Mouse (Mus musculus): ENCODE results near the gene Dync1li1.
"Not testable (repeated sequence)": the region's sequence is repeated elsewhere in the genome, so short reads cannot be mapped to it uniquely, and the experiment has no call there.

Gene Dync1li1

DNA sequence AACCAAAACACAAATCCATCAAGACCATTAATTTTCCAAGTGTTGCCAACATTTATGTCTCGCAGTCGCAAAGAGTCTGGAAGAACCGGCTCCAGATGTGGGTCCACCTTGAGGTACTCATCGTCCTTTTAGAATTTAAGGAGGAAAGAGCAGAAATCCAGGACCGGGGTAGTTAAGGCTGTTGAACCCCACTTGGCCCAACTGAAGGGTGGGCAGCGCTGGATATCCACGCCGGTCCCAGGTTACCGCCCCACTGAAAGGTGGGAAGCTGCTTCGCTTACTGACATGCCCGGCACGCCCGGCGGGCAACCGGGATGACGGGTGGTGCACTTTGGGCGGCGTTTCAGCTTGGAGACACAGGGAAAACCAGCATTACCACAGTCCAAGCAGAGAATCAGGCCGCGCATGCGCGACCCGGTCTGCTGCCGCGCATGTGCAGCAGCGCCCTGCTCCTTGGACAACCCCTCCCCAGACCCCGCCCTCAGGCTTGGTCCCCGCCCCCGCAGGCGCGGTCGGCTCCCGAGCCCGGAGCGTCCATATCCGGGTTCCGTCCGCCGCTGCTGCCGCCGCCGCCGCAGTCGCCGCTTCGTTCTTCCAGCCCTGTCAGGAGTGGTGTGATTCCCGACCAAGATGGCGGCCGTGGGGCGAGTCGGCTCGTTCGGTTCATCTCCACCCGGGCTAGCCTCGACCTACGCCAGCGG, at the start of gene Dync1li1:
Gene Dync1li1, plus strand, starts transcription at position 539 of the 701 bp plus-strand sequence.
- DNase-seq: peak; percentile 99

DNA sequence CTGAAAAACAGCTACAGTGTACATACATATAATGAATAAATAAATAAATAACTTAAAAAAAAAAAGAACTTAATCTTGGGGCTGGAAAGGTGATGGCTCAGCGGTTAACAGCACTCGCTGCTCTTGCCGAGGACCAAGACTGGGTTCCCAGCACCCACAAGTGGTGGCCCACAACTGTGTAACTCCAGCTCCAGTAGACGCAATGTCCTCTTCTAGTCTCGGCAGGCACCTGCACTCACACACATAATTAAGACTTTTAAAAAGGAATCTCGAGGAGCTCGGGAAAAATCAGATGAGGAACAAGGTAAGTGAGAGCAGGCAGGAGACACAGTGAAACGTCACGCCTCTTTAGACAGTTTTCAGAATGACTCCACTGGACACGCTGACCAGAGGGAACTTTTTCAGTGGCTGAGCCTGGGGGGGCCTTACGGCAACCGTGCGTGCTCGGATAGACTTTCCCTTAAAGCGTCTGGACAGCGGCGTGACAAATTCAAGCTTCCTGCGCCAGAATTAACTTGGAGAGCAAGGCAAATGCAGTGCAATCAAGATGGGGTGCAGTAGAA, 49.3 kb upstream of the Dync1li1 start:
- DNase-seq: no peak

DNA sequence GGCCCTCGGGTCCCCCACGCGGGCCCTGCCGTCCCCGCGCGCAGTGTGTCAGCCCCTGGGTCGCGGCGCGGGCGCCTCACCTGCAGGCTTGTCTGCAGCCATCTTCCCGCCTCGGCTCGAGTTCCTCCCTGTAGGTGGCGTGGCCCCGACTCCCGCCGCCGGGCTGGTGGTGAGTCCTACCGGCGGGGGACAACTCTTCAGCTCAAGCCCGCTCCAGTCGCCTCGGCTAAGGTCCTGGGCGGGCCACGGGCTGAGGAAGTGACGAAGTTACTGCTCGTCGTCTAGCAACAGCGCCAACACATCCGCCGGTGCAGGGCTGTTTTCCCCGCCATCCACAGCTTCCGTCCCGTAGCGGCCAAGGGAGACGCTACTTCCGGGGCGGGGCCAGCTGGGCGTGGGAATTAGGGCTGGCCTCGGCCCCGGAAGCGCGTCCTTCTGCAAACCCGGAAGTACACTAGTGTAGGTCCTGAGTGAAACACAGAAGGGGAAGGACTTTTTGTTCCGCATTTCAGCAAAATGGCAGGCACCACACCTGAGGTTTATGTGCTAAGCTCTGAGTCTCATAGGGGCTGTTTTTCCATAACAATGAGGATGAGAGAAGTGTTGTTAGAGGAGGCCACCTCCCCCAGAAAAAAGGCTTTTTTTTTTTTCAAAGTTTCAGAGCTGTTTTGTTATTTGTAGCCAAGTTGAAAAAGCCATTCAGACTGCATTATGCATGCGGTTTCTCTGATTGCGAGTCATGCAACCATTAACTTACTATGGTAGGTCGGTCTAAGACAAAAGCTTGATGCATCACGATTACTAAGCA, 48.5 kb upstream of the Dync1li1 start, which contains the start of gene Cnot10:
Gene Cnot10, minus strand, starts transcription at position 346 of the 808 bp plus-strand sequence.
- DNase-seq: peak; percentile 98

DNA sequence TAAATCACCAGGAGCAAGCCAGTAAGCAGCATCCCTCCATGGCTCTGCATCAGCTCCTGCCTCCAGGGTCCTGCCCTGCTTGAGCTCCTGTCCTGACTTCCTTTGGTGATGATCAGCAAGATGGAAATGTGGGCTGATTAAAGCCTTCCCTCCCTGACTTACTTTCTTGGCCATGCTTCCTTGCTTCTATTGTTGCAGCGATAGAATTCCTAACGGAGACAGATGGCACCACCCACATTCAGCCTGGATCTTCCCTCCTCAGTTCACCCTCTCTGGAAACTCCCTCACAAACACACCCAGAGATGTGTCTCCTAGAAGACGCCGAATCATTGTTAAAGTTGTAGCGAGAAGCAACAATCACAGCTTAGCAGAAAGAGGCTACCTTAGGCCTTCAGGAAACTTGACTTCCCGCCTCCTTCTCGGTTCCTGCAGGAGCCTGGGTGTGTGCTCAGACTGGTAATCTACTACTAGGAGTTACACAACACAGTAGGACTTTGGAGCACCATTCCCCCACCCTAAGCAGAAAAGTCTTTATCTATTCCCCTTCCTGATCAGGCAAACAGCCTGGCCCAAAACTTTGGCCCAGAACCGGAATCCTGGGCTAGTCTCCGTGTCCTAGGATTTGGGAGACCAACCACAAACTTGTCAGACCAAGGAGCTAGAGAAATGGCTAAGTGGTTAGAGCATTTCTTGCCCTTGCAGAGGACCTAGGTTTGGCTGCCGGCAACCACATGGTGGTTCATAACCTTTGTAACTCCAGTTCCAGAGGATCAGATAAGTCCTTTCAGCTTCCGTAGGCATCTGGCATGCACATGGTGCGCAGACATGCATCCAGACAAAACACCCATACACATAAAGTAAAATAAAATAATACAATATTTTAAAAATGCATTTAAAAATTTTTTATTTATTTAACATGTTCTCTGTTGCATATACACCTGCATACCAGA, 41.8 kb upstream of the Dync1li1 start:
- no peak for DNase-seq

DNA sequence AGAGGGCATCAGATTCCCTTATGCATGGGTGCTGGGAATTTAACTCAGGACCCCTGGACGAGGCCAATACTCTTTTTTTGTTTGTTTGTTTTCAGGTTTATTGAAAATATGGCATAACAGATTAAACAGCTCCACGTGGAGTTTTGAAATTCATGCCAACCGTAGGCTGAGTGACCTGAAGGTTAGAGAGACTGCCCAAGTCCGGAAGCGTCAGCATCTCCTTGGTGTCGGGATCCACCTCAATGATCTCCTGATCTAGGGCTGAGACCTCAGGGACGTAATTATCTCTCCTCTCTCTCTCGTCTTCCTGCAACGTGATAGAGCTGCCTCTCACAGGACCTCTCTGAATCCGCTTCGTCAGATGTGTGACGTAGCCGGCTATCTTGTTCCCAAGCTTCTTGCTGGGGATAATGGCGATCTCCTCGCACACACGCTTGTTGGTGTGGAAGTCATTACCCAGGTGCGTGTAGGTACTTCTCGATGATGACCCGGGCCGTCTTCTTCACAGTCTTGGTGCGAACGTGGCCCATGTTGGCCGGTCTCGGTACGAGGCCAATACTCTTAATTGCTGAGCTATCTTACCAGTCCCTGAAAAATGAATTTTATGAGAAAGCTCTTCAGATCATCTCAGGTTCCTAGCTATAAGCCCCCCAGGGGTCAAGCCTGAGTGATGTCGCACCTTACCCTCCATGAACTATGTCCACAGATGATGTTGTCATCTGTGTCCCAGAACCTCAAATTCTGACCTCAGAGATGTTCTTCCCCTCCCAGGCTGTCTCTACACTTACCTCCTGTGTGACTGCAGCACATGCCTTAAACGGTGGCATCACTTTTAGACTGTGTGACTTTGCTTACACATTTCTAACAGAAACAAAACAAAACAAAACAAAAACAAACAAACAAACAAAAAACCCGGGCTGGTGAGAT, 40.8 kb upstream of the Dync1li1 start:
- DNase-seq: no peak

DNA sequence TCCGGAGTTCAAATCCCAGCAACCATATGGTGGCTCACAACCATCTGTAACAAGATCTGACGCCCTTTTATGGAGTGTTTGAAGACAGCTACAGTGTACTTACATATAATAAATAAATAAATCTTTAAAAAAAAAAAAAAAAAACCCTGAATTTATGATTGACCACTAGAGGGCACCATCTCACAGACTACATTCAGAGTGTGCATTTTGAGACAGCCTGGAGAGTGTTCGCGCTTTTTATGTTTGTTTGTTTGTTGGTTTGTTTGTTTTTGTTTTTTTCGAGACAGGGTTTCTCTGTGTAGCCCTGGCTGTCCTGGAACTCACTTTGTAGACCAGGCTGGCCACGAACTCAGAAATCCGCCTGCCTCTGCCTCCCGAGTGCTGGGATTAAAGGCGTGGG, 40.1 kb upstream of the Dync1li1 start:
- DNase-seq: not testable (repeated sequence)

DNA sequence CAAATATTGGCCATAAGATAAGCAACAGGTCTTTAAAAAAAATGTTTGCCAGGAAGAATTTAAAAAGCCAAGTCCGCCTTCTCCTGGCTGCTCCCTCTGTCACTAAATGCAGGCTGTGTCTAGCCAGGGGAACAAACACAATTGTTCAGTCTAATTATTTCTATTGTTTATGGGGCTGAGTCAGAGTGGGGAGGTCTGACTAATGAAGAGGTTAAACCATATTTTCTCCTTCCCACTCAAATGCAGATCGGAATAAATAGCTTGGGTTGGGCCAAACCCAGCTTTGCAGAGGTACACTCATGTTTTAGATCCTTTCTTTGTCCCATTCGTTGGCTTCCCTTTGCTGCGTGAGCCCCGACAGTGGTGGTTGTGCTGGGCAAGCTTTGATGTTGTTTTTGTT, 39.2 kb upstream of the Dync1li1 start:
- DNase-seq: no peak

DNA sequence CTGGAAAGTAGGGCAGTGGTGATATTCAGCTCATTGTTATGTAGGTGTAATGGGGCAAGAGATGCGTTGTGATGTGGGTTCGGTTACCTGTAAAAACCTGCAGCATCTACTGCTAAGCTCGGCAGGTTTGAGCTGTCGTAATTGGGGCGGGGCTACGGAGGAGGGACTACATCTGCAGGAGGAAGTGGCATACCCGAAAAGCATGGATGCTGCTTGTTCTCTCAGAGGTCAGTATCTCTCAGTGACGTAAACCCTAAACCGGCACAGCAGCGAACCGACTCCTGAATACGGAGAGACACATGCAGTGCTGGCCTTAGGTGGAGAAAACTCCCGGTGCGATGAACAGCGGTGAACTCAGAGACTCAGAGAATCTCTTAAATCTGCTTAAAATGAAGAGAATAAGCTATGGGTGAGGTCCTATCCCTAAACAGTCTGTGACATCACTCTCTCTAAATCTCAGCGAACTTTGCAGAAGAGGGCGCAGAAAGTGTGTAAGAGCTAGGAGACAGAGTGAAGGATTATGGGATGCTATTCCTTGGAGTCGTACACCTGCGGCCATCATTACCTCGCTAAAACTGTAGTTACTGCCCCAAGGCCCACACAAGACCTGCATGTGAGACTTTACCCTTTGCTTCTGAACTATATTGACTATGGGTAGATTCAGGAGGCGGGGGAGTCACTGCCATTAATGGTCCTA, 37.5 kb upstream of the Dync1li1 start:
- no peak for DNase-seq

DNA sequence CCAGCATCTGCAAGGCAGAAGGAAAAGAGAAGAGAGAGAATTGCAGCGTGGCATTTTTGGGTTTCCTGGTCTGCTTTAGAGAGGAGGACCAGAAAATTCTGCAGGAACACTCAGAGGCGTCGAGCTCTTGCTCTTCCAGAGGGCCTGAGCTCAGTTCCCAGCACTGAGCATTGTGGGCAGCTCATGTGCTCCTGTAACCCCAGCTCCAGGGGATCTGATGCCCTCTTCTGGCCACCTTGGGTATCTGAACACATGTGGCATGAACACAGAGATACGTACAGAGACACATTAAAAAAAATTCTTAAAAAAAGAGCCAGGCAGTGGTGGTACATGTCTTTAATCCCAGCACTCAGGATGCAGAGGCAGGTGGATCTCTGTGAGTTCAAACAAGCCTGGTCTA, 33.2 kb upstream of the Dync1li1 start:
- DNase-seq: no peak

DNA sequence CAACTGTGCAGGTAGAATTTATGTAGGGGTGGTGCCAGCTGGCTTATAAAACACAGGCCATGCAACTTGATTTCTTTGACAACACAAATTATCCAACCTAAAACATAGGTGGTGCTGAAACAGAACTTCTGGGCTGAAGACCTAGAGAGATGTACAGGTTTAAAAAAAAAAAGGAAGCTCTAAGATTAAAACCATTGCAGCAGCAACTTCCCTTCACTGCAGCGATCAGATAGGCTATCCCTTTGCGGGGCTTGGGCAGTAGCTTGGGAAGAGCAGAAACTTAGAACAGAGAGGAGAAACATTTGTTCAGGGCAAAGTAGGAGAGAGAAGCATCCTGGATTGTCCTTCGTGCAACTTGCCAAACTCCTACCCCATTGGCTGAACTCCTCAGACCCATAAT, 31.9 kb upstream of the Dync1li1 start:
- DNase-seq: no peak

DNA sequence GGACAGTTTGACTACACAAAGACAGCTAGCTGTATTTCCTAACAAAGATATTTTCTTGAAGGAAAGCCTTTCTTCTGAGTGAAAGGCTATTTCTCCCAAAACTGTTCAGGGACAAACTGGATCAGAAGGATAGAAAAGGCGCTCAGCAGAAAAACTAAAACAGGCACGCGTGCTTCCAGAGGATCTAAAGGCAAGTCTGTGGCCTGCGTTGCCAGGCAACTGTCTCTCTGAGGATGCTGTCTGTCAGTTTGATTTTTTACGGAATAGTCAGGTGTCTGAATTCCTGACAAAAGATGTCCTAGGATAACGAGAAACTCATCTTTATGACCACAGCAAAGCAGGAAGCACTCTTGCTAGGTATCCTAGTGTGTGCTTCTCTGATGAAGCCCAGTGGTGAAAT, 28.1 kb upstream of the Dync1li1 start:
- no peak for DNase-seq

DNA sequence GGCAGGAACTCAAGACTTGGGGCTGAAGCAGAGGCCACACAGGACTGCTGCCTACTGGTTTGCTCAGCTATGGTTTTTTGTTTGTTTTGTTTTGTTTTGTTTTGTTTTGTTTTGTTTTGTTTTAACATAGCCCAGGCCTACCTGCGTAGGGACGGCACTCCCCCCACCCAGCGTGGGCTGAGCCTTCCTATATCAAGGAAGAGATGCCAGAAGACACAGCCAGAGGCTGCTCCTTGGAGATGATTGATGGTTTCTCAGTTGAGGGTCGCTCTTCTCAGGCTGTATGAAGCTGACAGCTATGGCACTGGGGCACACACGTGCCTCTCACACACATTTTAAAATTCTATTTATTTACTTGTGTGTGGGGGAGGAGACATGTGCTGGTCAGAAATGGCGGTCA, 27.6 kb upstream of the Dync1li1 start:
- DNase-seq: no peak

DNA sequence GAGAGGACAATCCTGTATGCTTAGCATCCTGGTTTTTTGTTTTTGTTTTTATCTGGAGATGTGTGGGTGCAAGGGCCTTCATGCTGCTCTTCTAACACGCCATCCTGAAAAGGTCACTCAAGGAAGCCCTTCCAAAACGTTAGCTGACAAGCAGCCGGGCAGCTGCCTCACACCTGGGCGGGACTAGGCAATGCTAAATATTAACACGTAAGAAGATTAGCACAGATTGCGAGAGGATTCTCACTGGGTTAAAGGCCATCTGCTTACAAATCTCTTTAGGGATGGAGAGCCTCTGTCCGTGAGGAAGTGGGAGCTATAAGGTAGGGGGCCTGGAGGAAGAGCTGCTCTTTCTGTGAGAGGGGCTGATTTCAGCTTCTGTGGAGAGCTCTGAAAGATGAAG, 26.6 kb upstream of the Dync1li1 start:
- DNase-seq: peak; percentile 20

DNA sequence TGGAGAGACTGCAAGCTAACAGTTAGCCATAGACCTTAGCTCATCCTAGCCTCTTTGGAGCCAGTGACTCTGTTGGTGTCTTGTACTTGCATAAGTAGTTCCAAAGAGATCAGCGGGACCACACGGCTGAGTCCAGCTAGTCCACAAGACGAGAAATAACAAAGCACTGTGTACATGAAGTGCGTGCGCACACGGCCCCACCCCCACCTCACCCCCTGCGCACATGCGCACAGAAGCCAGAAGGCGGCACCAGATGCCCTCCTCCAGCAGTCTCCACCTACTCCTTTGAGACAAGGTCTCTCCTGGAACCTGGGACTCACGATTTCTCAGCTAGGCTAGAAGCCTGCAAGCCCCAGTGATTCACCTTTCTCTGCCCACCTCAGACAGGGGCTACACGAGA, 24.8 kb upstream of the Dync1li1 start:
- no peak for DNase-seq

DNA sequence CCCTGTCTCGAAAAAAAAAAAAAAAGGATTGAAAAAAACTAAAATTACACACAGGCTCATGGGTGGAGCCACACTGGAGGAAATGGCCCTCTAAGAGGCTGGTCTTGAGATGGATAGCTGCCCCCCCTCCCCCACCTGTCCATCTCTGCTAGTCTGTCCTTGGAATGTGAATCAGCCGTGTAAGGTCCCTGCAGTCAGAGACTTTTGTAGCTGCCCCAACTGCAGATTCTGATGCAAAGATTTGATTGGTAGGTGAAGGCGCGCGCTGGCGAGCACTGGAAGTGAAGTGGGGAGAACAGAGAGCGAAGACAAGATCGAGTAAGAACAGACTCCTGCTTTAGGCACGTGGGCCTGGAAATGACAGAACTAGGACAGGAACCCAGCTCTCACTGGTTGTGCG, 21.7 kb upstream of the Dync1li1 start:
- DNase-seq: no peak

DNA sequence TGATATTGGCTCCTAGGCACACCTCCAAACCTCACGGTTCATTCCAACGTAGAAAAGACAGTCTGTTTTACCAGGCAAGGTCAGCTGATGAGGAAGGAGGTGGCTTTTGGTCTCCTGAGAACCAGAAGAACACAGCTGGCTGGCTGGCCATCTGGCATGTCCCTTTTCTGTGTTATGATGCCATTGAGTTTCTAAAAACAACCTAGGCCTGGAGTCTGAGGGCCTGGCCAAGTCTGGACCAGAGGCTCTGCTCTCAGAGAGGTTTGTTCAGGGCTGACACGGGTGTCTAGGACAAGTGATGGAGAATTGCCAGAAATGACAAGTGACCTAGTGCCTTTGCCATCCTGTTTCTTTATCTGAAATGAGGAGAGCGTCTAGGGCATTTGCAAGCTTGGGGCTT, 20.5 kb upstream of the Dync1li1 start:
- no peak for DNase-seq

DNA sequence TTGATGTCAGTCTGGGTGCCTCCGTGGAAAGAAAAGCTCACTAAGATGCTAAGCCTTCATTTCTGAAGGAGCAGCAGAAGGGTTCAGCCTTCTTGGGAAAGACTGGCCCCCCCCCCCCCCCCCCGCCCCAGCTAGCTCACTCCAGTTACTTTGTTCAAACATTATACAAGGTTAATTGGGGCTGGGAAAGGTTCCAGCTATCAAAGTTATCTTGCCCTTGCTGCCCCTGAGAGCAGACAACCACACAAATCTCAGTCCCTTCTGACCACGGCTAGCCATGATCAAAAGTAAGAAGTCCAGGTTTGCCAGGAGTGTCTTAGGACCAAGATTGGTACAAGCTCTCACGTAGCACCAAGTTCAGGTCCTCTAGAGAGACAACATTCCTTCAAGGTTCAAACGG, 19.6 kb upstream of the Dync1li1 start:
- DNase-seq: peak; percentile 44

DNA sequence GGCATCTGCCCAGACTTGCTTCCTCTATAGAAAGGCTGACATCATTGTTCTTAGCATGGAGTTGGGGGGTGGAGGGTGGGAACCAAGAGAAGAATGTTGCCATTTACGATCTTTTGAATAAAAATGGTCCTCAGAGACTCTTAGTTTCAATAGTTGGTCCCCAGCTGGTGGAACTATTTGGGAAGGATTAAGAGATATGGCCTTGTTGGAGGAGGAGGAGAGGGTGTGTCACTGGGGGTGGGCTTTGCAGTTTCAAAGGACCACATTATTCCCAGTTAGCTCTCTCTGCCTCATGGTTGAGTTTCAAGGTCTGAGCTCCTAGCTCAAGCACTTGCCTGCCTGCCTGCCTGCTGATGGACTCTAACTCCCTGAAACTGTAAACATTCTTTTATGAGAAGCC, 16.6 kb upstream of the Dync1li1 start:
- no peak for DNase-seq

DNA sequence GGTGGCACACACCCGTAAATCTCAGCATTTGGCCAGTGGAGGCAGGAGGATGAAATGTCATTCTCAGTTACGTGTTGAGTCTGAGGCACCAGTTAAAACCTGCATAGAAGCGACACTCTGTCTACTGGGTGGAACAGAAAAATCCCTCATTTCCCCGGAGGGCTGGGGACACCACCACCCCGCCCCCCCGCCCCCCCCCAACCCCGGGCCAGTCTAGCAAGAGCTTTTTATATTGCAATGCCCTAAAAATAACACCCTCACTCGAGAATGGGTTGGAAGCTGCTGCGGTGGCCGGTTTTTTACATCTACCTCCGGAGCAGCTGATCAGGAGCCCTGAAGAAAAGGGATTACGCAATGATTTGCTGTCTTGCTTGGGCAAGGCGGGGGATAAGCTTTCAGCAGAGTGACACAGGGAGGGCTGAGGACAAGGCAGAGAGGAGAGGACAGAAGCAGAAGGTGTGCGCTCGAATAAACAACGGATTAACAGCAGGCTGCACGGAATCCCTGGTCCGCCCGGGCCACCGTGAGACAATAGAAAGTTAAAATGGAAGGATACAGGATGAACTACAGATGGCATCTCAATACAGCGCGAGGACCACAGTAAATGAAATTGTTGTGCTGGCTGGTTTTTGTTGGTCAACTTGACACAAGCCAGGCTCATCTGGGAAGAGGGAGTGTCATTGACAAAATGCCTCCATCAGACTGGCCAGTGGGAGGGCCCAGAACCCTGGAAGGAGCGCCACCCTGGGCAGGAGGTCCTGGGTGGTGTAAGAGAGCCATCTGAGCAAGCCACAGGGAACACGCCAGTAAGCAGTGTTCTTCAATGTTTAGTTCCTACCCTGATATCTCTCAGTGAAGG, 15.7 kb upstream of the Dync1li1 start:
- DNase-seq: no peak

DNA sequence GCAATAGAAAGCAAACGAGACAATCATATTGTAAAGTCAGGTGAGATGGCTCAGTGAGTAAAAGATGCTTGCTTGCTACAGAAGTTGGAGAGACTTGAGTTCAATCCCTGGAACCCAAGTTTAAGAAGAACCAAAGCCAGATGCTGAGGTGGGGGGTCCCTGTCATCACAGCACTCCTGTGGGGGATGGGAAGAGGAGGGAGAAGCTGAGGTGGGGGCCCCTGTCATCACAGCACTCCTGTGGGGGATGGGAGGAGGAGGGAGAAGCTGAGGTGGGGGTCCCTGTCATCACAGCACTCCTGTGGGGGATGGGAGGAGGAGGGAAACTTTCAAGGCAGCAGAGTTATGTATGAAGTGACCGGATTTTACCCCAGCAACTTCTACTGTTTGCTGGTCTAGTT, 15.0 kb upstream of the Dync1li1 start:
- no peak for DNase-seq

Measured in kidney, postnatal 14 days (tissue).